In genomic region chr11:17181807-17182206, GRCm38 (mm10) we compare ENCODE assay signal across 8 mouse cellular contexts. TPM values are rescaled to one million over a fixed set of nuclear protein-coding genes. Genes with fewer than 3 reads are reported as not detected.
DNase-seq lines count a peak whose midpoint lies in the region; ATAC-seq and TF ChIP-seq lines count a peak whose summit lies in the region.

Wdr92 (plus strand) TSS chr11:17182107.

- H3K27ac ChIP-seq in lung, postnatal 0 days (ENCODE audit: low read length), result no peak within 1 kb of the TSS
- no peak within 1 kb of the TSS for H3K27ac ChIP-seq in embryonic facial prominence, embryonic 15.5 days (replicated peaks)
- H3K27ac ChIP-seq in intestine, embryonic 15.5 days, result no peak within 1 kb of the TSS
- no peak within 1 kb of the TSS for H3K27ac ChIP-seq in stomach, embryonic 14.5 days (ENCODE audit: low read length)

- H3K27me3 ChIP-seq in lung, postnatal 0 days (replicated peaks; ENCODE audit: insufficient read depth, low read length), result no peaks in the 10 kb centered on the region
- H3K27me3 ChIP-seq in embryonic facial prominence, embryonic 15.5 days, result no peaks in the 10 kb centered on the region
- H3K27me3 ChIP-seq in intestine, embryonic 15.5 days (replicated peaks), result no peaks in the 10 kb centered on the region
- no peaks in the 10 kb centered on the region for H3K27me3 ChIP-seq in stomach, embryonic 14.5 days (ENCODE audit: control insufficient read depth, insufficient read depth, low read length)

- no peak for ATAC-seq in lung, postnatal 0 days
- ATAC-seq in embryonic facial prominence, embryonic 15.5 days (ENCODE audit: insufficient number of reproducible peaks, low FRiP score, low TSS enrichment, low read depth), result no peak
- ATAC-seq in intestine, embryonic 15.5 days, result no peak
- ATAC-seq in stomach, embryonic 14.5 days (ENCODE audit: insufficient number of reproducible peaks, insufficient read depth, low FRiP score, low read depth), result no peak

- no peaks in the 10 kb centered on the region for H3K9me3 ChIP-seq in lung, postnatal 0 days (ENCODE audit: low read length)
- H3K9me3 ChIP-seq in embryonic facial prominence, embryonic 15.5 days (replicated peaks), result no peaks in the 10 kb centered on the region
- H3K9me3 ChIP-seq in intestine, embryonic 15.5 days, result no peaks in the 10 kb centered on the region
- no peaks in the 10 kb centered on the region for H3K9me3 ChIP-seq in stomach, embryonic 14.5 days (ENCODE audit: control insufficient read depth, low read depth, low read length)

- no peaks in the 10 kb centered on the region for H3K36me3 ChIP-seq in lung, postnatal 0 days (ENCODE audit: insufficient read depth, low read length)
- no peaks in the 10 kb centered on the region for H3K36me3 ChIP-seq in embryonic facial prominence, embryonic 15.5 days
- H3K36me3 ChIP-seq in intestine, embryonic 15.5 days, result no peaks in the 10 kb centered on the region
- no peaks in the 10 kb centered on the region for H3K36me3 ChIP-seq in stomach, embryonic 14.5 days (ENCODE audit: control insufficient read depth, insufficient read depth, low read length)

- no peak for TF ChIP-seq EP300 in lung, postnatal 0 days (IDR thresholded peaks at IDR 0.05)

- peaks cover 6% of the 10 kb centered on the region; the same call in 1 of the 2 replicates for H3K4me1 ChIP-seq in lung, postnatal 0 days (ENCODE audit: insufficient read depth, low read depth, low read length)
- H3K4me1 ChIP-seq in embryonic facial prominence, embryonic 15.5 days, result no peaks in the 10 kb centered on the region
- no peaks in the 10 kb centered on the region for H3K4me1 ChIP-seq in intestine, embryonic 15.5 days (replicated peaks)
- H3K4me1 ChIP-seq in stomach, embryonic 14.5 days (ENCODE audit: control insufficient read depth, insufficient read depth, low read length), result no peaks in the 10 kb centered on the region

- H3K9ac ChIP-seq in lung, postnatal 0 days (replicated peaks; ENCODE audit: low read depth), result no peak within 1 kb of the TSS
- no peak within 1 kb of the TSS for H3K9ac ChIP-seq in embryonic facial prominence, embryonic 15.5 days
- H3K9ac ChIP-seq in intestine, embryonic 15.5 days, result no peak within 1 kb of the TSS
- H3K9ac ChIP-seq in stomach, embryonic 14.5 days (replicated peaks; ENCODE audit: low read depth, low read length), result no peak within 1 kb of the TSS

- no peak within 1 kb of the TSS for H3K4me3 ChIP-seq in lung, postnatal 0 days (ENCODE audit: low read depth, low read length)
- no peak within 1 kb of the TSS for H3K4me3 ChIP-seq in embryonic facial prominence, embryonic 15.5 days (replicated peaks)
- no peak within 1 kb of the TSS for H3K4me3 ChIP-seq in intestine, embryonic 15.5 days (replicated peaks)
- H3K4me3 ChIP-seq in stomach, embryonic 14.5 days (ENCODE audit: low read depth, low read length), result no peak within 1 kb of the TSS

- TF ChIP-seq CTCF in lung, postnatal 0 days (IDR thresholded peaks at IDR 0.05), result no peak

- DNase-seq in lung, postnatal 0 days (ENCODE audit: low spot score), result no peak
- DNase-seq in lung, adult 18-20 months, result no peak
- DNase-seq in frontal cortex, adult 2 months (ENCODE audit: extremely low spot score in 1 of 2, low spot score in 1 of 2), result no peak
- DNase-seq in right cerebral cortex, postnatal 10 days (ENCODE audit: low spot score in 2 of 2), result no peak
- DNase-seq in cerebellum, adult 18-20 months, result no peak

- 62% methylated on average over 3 of the region's 3 CpGs for WGBS in lung, postnatal 0 days
- WGBS in embryonic facial prominence, embryonic 15.5 days, result 64% methylated on average over 3 of the region's 3 CpGs
- WGBS in intestine, embryonic 15.5 days, result 79% methylated on average over 3 of the region's 3 CpGs
- WGBS in stomach, embryonic 14.5 days, result 69% methylated on average over 3 of the region's 3 CpGs

- no peak within 1 kb of the TSS for H3K4me2 ChIP-seq in lung, postnatal 0 days (replicated peaks; ENCODE audit: low read depth, low read length)
- H3K4me2 ChIP-seq in embryonic facial prominence, embryonic 15.5 days (replicated peaks), result no peak within 1 kb of the TSS
- no peak within 1 kb of the TSS for H3K4me2 ChIP-seq in intestine, embryonic 15.5 days (replicated peaks)
- no peak within 1 kb of the TSS for H3K4me2 ChIP-seq in stomach, embryonic 14.5 days (replicated peaks; ENCODE audit: low read depth, low read length)

RNA-seq across cellular contexts. Expression of gene Wdr92, which starts in this region (rescaled TPM):
- polyA plus RNA-seq in lung, postnatal 0 days (2015; fragmentation: Nextera tagmentation; extraction: Ambion mirVana), result 15.7 and 16.1 TPM in 2 replicates
- 27.3 and 27.7 TPM in 2 replicates for polyA plus RNA-seq in embryonic facial prominence, embryonic 15.5 days (2015; fragmentation: Nextera tagmentation; extraction: Ambion mirVana)
- 24.7 and 27.2 TPM in 2 replicates for polyA plus RNA-seq in intestine, embryonic 15.5 days (2015; fragmentation: Nextera tagmentation; extraction: Ambion mirVana)
- 26.1 and 29.4 TPM in 2 replicates for polyA plus RNA-seq in stomach, embryonic 14.5 days (2014; fragmentation: Nextera tagmentation; extraction: Ambion mirVana)
- polyA plus RNA-seq in frontal cortex, adult 2 months (2012; rRNA removed), result 8.0 and 8.1 TPM in 2 replicates
